Comparison of ENCODE assay signal across 17 mouse cellular contexts in genomic region chr14:79852683-79853082, GRCm38 (mm10).
"Had no signal": no experiment of that assay in that cellular context is flagged by ENCODE, and none has a peak within 500 bp of the region (broad histone marks: within the 10 kb centered on the region; RNA-seq: fewer than 3 reads in every experiment).

No protein-coding gene starts in this region.

- H3K4me3 ChIP-seq: liver, embryonic 13.5 days; neural tube, embryonic 12.5 days had no signal

- H3K4me2 ChIP-seq: liver, embryonic 13.5 days; lung, embryonic 14.5 days; neural tube, embryonic 12.5 days had no signal

- H3K9ac ChIP-seq: liver, embryonic 13.5 days; lung, embryonic 14.5 days; neural tube, embryonic 12.5 days had no signal

- H3K4me1 ChIP-seq: liver, embryonic 13.5 days had no signal

- H3K27me3 ChIP-seq: liver, embryonic 13.5 days; neural tube, embryonic 12.5 days had no signal

- ATAC-seq: lung, postnatal 0 days had no signal

- H3K9me3 ChIP-seq: neural tube, embryonic 12.5 days had no signal

- H3K27ac ChIP-seq: liver, embryonic 13.5 days; macrophage; neural tube, embryonic 12.5 days had no signal

- H3K36me3 ChIP-seq: liver, embryonic 13.5 days; neural tube, embryonic 12.5 days had no signal

- DNase-seq: kidney, adult 18-20 months; kidney, adult 9 months; kidney, postnatal 14 days; kidney, postnatal 4 days; left cerebral cortex, postnatal 4 days; liver, embryonic 13.5 days; lung, embryonic 14.5 days; midbrain, embryonic 14.5 days; retina, postnatal 1 day; right cerebral cortex, postnatal 25 days; spleen, adult 18-20 months; thymus, adult 2 months; thymus, postnatal 14 days; thymus, postnatal 4 days had no signal
